Mouse (Mus musculus): ENCODE data around the gene 4930568D16Rik. TPM values are rescaled to one million over a fixed set of nuclear protein-coding genes. Genes with fewer than 3 reads are reported as not detected.

The 4930568D16Rik gene
- polyA plus RNA-seq, 1 experiment from 2014 or later = not detected

DNA sequence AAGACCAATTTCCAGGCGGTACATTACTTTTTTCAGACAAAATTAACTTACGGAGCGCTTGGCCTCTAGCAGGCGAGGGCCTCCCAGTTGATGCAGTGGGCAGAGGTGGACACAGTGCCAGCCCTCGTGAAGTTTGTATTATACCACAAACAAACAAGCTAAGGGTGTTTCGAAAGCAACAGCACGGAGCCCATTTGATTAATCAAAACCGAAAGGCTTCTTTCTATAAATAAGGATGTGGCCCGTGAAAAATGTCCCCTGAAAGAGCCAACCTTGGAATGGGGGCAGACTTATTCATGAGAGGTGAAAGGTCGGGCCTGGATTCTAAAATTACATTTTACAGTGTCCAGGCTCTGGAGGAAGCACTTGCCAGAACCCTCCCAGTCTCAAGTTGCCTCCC, 30.1 kb downstream of the 4930568D16Rik start:
- Histone ChIP-seq H3K27me3 (ENCODE audit: insufficient read depth, poor library complexity, severe bottlenecking) (peaks cover 13% of the 10 kb centered on the region; the same call in 1 of the 2 replicates), H3K36me3 (no peaks in the 10 kb centered on the region), H3K4me1 (replicated peaks) (peaks cover 21% of the 10 kb centered on the region), H3K4me3 (peak overlapping the region; percentile 77), H3K27ac (peak overlapping the region; percentile 90), H3K9me3 (no peaks in the 10 kb centered on the region)
- 53% methylated on average over 10 of the region's 10 CpGs for WGBS
- no peak for DNase-seq (ENCODE audit: low spot score)

DNA sequence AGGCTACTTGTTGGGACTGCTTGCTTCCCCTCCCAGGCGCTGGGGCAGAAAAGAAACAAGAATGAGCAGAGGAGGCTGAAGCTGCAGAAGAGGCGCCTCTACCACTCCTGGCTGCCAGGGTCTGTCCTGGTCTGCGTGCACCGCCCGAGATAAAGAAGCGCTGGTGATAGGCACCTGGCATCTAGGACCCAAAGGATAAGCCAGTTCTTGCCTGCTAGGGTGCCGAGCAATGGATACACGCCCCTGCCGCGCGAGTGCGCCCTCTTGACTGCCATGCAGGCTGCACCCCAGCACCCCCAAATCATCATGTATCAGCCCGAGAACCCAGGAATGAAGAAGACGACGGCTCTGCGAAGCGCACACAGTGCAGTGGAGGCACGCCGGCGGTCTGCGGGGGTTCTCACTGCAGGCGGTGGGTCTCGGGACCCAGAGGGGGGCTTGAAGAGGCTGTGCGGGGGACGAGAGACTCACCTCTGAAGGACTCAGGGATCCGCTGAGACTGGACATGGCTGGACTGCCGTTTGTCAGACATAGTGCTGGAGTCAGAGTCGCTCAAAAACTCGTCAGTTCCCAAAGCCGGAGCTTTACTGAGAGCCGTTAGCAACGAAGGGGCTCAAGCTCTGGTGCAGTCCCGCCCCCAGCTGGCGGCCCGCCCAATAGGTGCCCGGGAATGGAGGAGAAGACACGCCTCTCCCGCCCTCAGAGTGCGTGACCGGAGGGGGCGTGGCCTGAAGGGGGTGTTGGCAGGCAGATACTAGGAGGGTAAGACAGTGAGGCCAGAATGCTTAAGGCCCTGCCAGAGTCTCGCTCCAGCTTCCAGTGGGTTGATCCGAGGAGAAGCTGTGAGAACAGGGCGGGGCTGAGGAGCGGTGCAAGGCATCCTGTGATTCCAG, 30.9 kb downstream of the 4930568D16Rik start, which contains the start of gene Stom:
Gene Stom, minus strand, starts transcription at position 589 of the 893 bp plus-strand sequence.
- H3K4me1 ChIP-seq (replicated peaks) = peaks cover 21% of the 10 kb centered on the region
- DNase-seq (ENCODE audit: low spot score) = peak; percentile 99
- no peaks in the 10 kb centered on the region for H3K36me3 ChIP-seq
- H3K4me3 ChIP-seq = peak within 1 kb of the TSS; percentile 77
- under 1% methylated on average over 45 of the region's 45 CpGs for WGBS
- peaks cover 13% of the 10 kb centered on the region; the same call in 1 of the 2 replicates for H3K27me3 ChIP-seq (ENCODE audit: insufficient read depth, poor library complexity, severe bottlenecking)
- peak within 1 kb of the TSS; percentile 90 for H3K27ac ChIP-seq
- H3K9me3 ChIP-seq = no peaks in the 10 kb centered on the region

DNA sequence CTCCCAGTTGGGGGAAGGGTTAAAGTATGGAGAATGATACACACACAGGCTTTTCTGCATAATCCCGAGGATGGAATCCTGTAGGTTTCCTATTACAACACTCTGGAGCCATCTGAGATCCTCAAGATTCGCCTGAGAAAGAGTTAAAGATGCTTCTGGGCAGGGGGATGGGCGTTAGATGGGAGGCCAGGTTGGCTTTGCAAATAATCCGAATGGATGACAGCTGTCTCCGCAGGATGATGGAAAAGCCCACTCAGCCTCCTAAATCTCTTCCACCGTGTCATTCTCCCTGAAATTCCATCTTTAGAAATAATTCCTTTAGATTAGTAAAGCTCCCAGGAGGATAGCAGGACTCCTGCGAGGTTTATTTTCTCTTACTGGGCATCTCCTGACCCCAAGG, 31.9 kb downstream of the 4930568D16Rik start:
- peaks cover 21% of the 10 kb centered on the region for H3K4me1 ChIP-seq (replicated peaks)
- no peaks in the 10 kb centered on the region for H3K9me3 ChIP-seq
- peak overlapping the region; percentile 77 for H3K4me3 ChIP-seq
- no peak for DNase-seq (ENCODE audit: low spot score)
- no peaks in the 10 kb centered on the region for H3K36me3 ChIP-seq
- WGBS = 9% methylated on average over 7 of the region's 7 CpGs
- no peak overlapping the region for H3K27ac ChIP-seq
- H3K27me3 ChIP-seq (ENCODE audit: insufficient read depth, poor library complexity, severe bottlenecking) = peaks cover 13% of the 10 kb centered on the region; the same call in 1 of the 2 replicates

DNA sequence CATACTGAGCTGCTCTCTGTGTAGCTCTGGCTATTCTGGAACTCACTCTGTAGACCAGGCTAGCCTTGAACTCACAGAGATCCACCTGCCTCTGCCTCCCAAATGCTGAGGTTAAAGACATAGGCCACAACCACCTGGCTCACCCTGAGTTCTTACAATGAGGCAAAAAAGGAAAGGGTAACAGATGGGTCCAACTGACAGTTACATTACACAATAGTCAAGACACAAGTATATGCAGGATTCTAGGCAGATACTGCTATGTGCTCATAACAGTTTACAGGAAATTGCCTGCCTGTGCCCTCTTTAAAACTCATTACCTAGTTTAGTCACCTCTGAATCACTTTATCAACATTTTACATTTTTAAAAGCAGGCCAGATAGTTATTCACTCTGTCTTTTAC, 33.9 kb downstream of the 4930568D16Rik start:
- DNase-seq (ENCODE audit: low spot score) = no peak
- no peak overlapping the region for H3K4me3 ChIP-seq
- H3K9me3 ChIP-seq = no peaks in the 10 kb centered on the region
- H3K4me1 ChIP-seq (replicated peaks) = peaks cover 21% of the 10 kb centered on the region
- peaks cover 13% of the 10 kb centered on the region; the same call in 1 of the 2 replicates for H3K27me3 ChIP-seq (ENCODE audit: insufficient read depth, poor library complexity, severe bottlenecking)
- no peaks in the 10 kb centered on the region for H3K36me3 ChIP-seq
- H3K27ac ChIP-seq = no peak overlapping the region

DNA sequence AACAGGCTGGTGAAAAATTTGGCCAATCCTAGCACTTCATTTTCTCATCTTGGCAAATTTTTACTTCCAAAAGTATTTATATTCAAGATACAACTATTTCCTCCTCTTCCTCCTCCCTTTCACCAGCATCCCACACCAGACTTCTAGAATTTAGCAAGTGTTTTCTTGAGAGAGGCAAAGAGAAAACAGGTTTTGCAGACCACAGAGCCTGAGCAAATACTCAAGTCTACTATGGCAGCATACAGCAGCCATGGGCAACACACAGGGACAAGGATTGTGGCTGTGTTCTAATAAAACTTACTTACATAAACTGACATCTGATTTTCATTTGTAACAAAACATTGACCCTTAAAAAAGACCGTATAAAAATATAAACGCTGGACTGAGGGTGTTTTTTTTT, 36.3 kb downstream of the 4930568D16Rik start:
- Histone ChIP-seq H3K4me1 (replicated peaks) (peaks cover 9% of the 10 kb centered on the region), H3K36me3 (no peaks in the 10 kb centered on the region), H3K4me3 (no peak overlapping the region), H3K27ac (no peak overlapping the region), H3K27me3 (ENCODE audit: insufficient read depth, poor library complexity, severe bottlenecking) (peaks cover 13% of the 10 kb centered on the region; the same call in 1 of the 2 replicates), H3K9me3 (no peaks in the 10 kb centered on the region)
- DNase-seq (ENCODE audit: low spot score) = no peak
- 72% methylated on average over 2 of the region's 2 CpGs for WGBS

DNA sequence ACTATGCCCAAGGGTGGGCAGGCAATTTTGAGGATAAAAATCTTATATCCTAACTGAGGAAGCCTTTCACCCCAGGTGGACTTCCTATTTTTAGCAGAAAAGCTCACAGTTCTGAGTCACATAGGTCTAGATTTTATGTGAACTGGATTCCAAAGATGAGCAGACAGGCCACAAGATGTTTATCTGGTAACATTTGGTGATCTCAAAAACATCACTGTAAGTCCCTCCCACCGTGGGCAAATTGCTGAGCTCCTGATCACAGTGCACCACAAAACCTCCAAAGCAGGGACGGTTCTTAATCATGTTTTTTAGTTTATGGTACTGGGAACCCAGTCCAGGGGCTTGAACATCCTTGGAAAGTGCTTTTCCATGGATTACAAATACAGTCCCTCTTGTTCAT, 38.5 kb downstream of the 4930568D16Rik start:
- Histone ChIP-seq H3K36me3 (no peaks in the 10 kb centered on the region), H3K27ac (no peak overlapping the region), H3K4me1 (replicated peaks) (peaks cover 3% of the 10 kb centered on the region; the same call in 1 of the 2 replicates), H3K4me3 (no peak overlapping the region), H3K27me3 (ENCODE audit: insufficient read depth, poor library complexity, severe bottlenecking) (no peaks in the 10 kb centered on the region), H3K9me3 (no peaks in the 10 kb centered on the region)
- 78% methylated on average over 2 of the region's 2 CpGs for WGBS
- DNase-seq (ENCODE audit: low spot score) = no peak

DNA sequence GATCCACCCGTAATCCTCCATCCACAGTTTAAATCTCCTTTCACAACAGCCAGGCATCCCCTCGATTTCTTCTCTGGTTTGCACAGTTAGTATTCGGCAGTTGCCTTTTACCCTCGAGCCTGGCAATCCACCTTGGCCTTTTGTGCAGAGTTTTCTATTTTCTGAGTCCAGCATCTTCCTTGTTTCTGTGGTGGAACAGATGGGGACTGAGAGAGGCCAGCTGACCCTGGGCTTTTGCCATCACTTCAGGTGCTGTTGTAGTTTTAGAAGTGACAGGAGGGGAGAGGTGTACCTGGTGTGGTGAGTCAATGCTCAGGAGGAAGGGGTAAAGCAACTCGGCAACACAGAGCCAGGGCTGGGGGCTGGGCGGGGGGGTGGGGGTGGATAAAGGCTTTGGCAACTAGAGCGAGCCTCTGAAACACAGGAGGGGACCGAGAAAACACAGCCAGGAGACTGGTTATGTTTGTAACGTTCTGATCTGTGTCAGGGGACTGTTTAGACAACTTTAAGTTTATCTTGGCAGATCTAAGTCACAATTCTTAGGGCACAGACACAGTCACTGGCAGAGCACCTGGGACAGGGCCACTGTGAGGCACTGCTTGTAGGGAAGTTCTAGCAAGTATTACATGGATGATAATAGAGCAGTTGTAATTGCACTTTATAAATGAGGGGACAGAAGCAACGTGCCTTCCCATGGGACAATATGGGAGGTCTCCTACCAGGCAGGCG, 39.3 kb downstream of the 4930568D16Rik start:
- H3K4me3 ChIP-seq = no peak overlapping the region
- no peak overlapping the region for H3K27ac ChIP-seq
- H3K9me3 ChIP-seq = no peaks in the 10 kb centered on the region
- peaks cover 6% of the 10 kb centered on the region; the same call in 1 of the 2 replicates for H3K4me1 ChIP-seq (replicated peaks)
- no peaks in the 10 kb centered on the region for H3K27me3 ChIP-seq (ENCODE audit: insufficient read depth, poor library complexity, severe bottlenecking)
- H3K36me3 ChIP-seq = no peaks in the 10 kb centered on the region
- 45% methylated on average over 11 of the region's 11 CpGs for WGBS
- DNase-seq (ENCODE audit: low spot score) = no peak

DNA sequence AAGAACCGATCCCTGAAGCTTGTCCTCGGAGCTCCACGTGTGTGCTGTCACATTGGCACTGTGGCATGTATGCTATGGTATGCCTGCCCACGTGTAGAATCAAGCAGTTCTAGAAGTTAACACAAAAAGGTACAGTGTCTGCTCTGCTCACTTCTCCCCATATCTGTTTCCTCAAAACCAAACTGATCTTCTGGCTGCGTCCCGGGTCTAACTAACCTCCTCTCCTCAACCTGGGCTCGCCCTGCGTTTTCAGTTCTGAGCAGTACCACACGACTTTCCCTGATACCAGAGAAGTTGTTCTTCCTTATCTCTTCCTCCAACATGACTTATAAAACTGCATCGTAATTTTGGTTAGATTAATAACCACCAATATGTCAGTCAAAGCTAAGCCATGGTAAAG, 39.9 kb downstream of the 4930568D16Rik start:
- no peak overlapping the region for H3K4me3 ChIP-seq
- H3K36me3 ChIP-seq = no peaks in the 10 kb centered on the region
- H3K27ac ChIP-seq = no peak overlapping the region
- H3K9me3 ChIP-seq = no peaks in the 10 kb centered on the region
- DNase-seq (ENCODE audit: low spot score) = no peak
- H3K27me3 ChIP-seq (ENCODE audit: insufficient read depth, poor library complexity, severe bottlenecking) = no peaks in the 10 kb centered on the region
- peaks cover 6% of the 10 kb centered on the region; the same call in 1 of the 2 replicates for H3K4me1 ChIP-seq (replicated peaks)
- 72% methylated on average over 10 of the region's 10 CpGs for WGBS

DNA sequence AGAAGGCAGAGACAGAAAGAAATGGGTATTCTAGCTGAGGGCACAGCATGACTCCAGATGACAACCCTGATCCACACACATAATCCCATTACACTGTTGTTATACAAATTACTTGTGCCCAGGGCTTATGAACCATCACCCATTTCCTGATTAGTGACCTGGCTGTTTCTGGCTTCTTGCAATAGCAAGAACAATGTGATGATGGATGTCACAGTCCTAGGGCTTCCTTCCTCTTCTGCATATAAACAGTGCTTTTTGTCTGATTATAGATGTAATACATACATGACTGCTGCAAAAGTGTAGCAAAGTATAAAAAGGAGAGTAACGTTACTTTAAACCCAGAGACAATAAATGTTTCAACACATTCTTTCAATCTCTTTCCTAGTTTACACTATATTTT, 40.6 kb downstream of the 4930568D16Rik start:
- Histone ChIP-seq H3K4me3 (no peak overlapping the region), H3K9me3 (no peaks in the 10 kb centered on the region), H3K27me3 (ENCODE audit: insufficient read depth, poor library complexity, severe bottlenecking) (no peaks in the 10 kb centered on the region), H3K36me3 (no peaks in the 10 kb centered on the region), H3K27ac (no peak overlapping the region), H3K4me1 (replicated peaks) (peaks cover 6% of the 10 kb centered on the region; the same call in 1 of the 2 replicates)
- DNase-seq (ENCODE audit: low spot score) = no peak
- 85% methylated on average over 1 of the region's 1 CpGs for WGBS

DNA sequence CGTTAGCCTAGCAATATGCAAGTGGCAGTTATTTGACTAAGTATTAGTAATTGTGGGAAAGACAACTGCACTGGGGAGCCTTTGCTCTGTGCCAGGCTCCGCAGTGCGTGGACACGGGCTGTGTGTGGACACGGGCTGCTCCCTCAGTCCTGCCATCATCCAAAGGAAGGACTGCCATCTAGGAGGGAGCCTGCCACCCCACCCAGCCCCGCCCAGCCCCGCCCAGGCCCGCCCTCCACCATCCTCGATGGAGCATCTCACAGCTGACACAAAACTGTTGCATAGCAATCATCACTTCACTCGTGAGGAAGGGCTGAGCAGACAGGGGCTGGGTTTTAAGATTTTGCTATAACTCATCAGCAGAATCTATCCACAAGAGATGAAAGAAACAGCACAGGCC, 41.6 kb downstream of the 4930568D16Rik start:
- WGBS = 76% methylated on average over 10 of the region's 10 CpGs
- H3K4me3 ChIP-seq = no peak overlapping the region
- no peaks in the 10 kb centered on the region for H3K27me3 ChIP-seq (ENCODE audit: insufficient read depth, poor library complexity, severe bottlenecking)
- no peaks in the 10 kb centered on the region for H3K36me3 ChIP-seq
- no peak overlapping the region for H3K27ac ChIP-seq
- H3K9me3 ChIP-seq = no peaks in the 10 kb centered on the region
- H3K4me1 ChIP-seq (replicated peaks) = peaks cover 6% of the 10 kb centered on the region; the same call in 1 of the 2 replicates
- no peak for DNase-seq (ENCODE audit: low spot score)

DNA sequence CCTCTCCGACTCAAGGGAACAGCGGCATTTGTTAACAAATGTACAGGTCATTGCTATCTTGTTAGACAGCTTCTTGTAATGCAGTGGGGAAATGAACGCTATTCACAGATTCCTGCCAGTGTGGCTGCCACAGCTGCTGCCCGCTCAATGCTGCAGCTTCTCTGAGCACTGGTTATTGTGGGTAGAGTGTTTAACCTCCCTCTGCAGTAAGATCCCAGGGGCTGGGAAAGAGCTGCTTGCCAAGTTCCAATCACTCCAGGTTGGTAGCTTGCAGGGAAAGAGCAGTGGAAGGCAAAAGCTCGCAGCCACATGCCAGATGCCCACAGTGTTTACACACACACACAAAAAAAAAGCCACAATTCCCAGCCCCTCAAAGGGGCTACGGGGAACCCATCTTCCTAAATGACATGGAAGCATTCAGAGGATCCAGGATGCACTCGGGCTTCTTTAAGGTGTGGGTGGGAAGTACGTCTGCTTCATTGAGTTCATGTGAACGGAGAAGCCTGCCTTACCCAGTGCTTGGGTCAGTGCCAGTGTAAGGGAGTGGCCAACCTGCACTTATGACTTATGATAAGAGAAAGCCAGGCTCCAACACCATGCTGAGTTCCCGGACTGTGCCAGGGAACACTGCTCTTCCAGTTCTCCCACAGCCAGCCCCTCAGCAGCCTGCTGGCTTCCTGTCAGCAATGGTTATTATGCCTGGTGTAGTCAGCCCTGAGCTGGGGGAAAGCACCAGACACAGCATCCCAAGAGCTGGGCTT, 44.9 kb downstream of the 4930568D16Rik start:
- 84% methylated on average over 10 of the region's 10 CpGs for WGBS
- peaks cover 20% of the 10 kb centered on the region for H3K4me1 ChIP-seq (replicated peaks)
- H3K27me3 ChIP-seq (ENCODE audit: insufficient read depth, poor library complexity, severe bottlenecking) = no peaks in the 10 kb centered on the region
- H3K4me3 ChIP-seq = no peak overlapping the region
- no peaks in the 10 kb centered on the region for H3K9me3 ChIP-seq
- no peak for DNase-seq (ENCODE audit: low spot score)
- no peak overlapping the region for H3K27ac ChIP-seq
- no peaks in the 10 kb centered on the region for H3K36me3 ChIP-seq

DNA sequence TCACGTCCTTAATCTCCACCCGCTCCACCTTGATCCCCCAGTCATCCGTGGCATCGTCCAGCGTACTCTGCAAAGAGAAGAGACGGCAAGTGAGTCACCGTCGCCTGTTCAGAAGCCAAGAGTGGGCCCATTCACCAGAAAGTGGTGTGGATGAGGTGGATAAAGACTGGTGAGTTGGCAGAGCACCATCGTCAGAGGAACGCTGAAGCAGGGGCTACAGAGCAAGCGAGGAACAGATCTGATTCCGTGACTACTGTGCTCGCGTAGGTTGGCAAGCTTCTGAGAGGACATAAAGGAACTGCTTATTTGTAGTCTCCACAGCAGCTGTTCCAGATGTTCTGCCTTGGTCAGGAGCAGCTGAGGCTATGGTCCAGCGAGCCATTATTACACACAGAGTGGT, 47.1 kb downstream of the 4930568D16Rik start:
- Histone ChIP-seq H3K4me1 (replicated peaks) (peaks cover 21% of the 10 kb centered on the region), H3K9me3 (no peaks in the 10 kb centered on the region)
- WGBS = 91% methylated on average over 15 of the region's 15 CpGs

More for the DNA sequence above, 47.1 kb downstream of the 4930568D16Rik start:
- no peak overlapping the region for H3K27ac ChIP-seq
- no peaks in the 10 kb centered on the region for H3K27me3 ChIP-seq (ENCODE audit: insufficient read depth, poor library complexity, severe bottlenecking)
- H3K4me3 ChIP-seq = no peak overlapping the region
- H3K36me3 ChIP-seq = no peaks in the 10 kb centered on the region
- no peak for DNase-seq (ENCODE audit: low spot score)

Measured in hindbrain, embryonic 10.5 days (tissue).